Mouse (Mus musculus) spleen, adult 18-20 months (tissue): Measurements from ENCODE around the gene Gtf2b.

ENCODE experiments used
- DNase-seq, 2 experiments: peaks; one replicate each; pipeline ENCODE4 v3.0.0; 2022; ENCODE audit warnings: mixed read lengths in 2 of 2

Gene Gtf2b

GRCm38 (mm10) chr3:142817506-142817905, 52.7 kb downstream of the Gtf2b start:
- DNase-seq, result no peak

GRCm38 (mm10) chr3:142823606-142824005, 58.8 kb downstream of the Gtf2b start:
- no peak for DNase-seq

GRCm38 (mm10) chr3:142826449-142827146, 61.8 kb downstream of the Gtf2b start:
- no peak for DNase-seq

- DNase-seq, result no peak
Measured at GRCm38 (mm10) chr3:142832910-142833309, 68.1 kb downstream of the Gtf2b start.
